Mouse (Mus musculus): ENCODE measurements around the gene 4933402D24Rik.

GRCm38 (mm10) chr1:63776902-63777630, 8.0 kb upstream of the 4933402D24Rik start:
- TF ChIP-seq POLR2A (IDR thresholded peaks at IDR 0.05; ENCODE audit: control insufficient read depth, extremely low read depth, insufficient read depth, low read length, poor library complexity) = no peak
- no peak for TF ChIP-seq CTCF (IDR thresholded peaks at IDR 0.05; ENCODE audit: borderline replicate concordance, control insufficient read depth, extremely low read depth, insufficient read depth, low read length, poor library complexity)

Measured in thymus, adult 2 months (tissue).